Mouse (Mus musculus) intestine, postnatal 0 days (tissue): ENCODE results near the gene Lama2. TPM values are rescaled to one million over a fixed set of nuclear protein-coding genes. Genes with fewer than 3 reads are reported as not detected.
A peak's percentile ranks its signal among the peaks of the same experiment; 100 is the strongest.

Experiments
- ATAC-seq: fragments of 200-750 bp; cut with Nextera tagmentation; 2 replicates; pipeline ENCODE4 v1.8.0; 2017; ENCODE audit warnings: mild to moderate bottlenecking, moderate TSS enrichment, moderate library complexity
- H3K27ac ChIP-seq: fragments of 300-500 bp; sonication (generic); 2 replicates; pipeline ENCODE4 v1.5.1; 2014; ENCODE audit warnings: mild to moderate bottlenecking, low read depth, low read length, moderate library complexity
- H3K27me3 ChIP-seq: fragments of 300-500 bp; sonication (generic); replicated peaks from 2 replicates; pipeline ENCODE4 v1.6.1; 2014; ENCODE audit warnings: low read length, mixed read lengths; ENCODE audit not compliant: control insufficient read depth, insufficient read depth
- H3K36me3 ChIP-seq: fragments of 300-500 bp; sonication (generic); 2 replicates; pipeline ENCODE4 v1.6.1; 2014; ENCODE audit warnings: mild to moderate bottlenecking, moderate library complexity; ENCODE audit not compliant: control insufficient read depth, insufficient read depth
- H3K4me1 ChIP-seq: fragments of 300-500 bp; sonication (generic); replicated peaks from 2 replicates; pipeline ENCODE4 v1.6.1; 2014; ENCODE audit warnings: antibody characterized with exemption, low read length, mixed read lengths; ENCODE audit not compliant: control insufficient read depth, insufficient read depth
- H3K4me2 ChIP-seq: fragments of 300-500 bp; sonication (generic); replicated peaks from 2 replicates; pipeline ENCODE4 v1.6.1; 2014; ENCODE audit warnings: low read depth, mild to moderate bottlenecking, moderate library complexity
- H3K4me3 ChIP-seq: fragments of 300-500 bp; sonication (generic); 2 replicates; pipeline ENCODE4 v1.5.1; 2014; ENCODE audit warnings: low read depth, low read length
- H3K9ac ChIP-seq: fragments of 300-500 bp; sonication (generic); 2 replicates; pipeline ENCODE4 v1.6.1; 2014; ENCODE audit warnings: mild to moderate bottlenecking, low read depth, low read length
- H3K9me3 ChIP-seq: fragments of 300-500 bp; sonication (generic); 2 replicates; pipeline ENCODE4 v1.6.1; 2016; ENCODE audit warnings: mixed run types; ENCODE audit not compliant: control insufficient read depth
- CTCF ChIP-seq: sonication (generic); IDR thresholded peaks from 2 replicates; pipeline ENCODE4 v1.5.1; 2016; ENCODE audit warnings: low read depth, mild to moderate bottlenecking, control low read depth, antibody characterized with exemption, moderate library complexity
- WGBS: fragments of 180-500 bp; shearing (Covaris S2); extraction: QIAGEN DNeasy Blood & Tissue Kit; methylation state at CpG from one replicate; pipeline ENCODE4 v1.1.7; 2014; 5-methylcytosine and 5-hydroxymethylcytosine counted together
- polyA plus RNA-seq: library from polyadenylated mRNA; unstranded; fragments of >200 nt; fragmentation: Nextera tagmentation; extraction: Ambion mirVana; gene quantifications from 2 replicates; pipeline ENCODE4 v1.2.1, GENCODE M21; 2015

The Lama2 gene
- polyA plus RNA-seq, 1 experiment from 2014 or later: 6.9 TPM

GRCm38 (mm10) chr10:27041812-27042211, 577.7 kb downstream of the Lama2 start:
- H3K36me3 ChIP-seq: no peaks in the 10 kb centered on the region
- ATAC-seq: no peak
- no peak for TF ChIP-seq CTCF
- H3K27ac ChIP-seq: no peak overlapping the region
- no peaks in the 10 kb centered on the region for H3K9me3 ChIP-seq
- no peak overlapping the region for H3K4me3 ChIP-seq
- no peaks in the 10 kb centered on the region for H3K4me1 ChIP-seq
- H3K27me3 ChIP-seq: no peaks in the 10 kb centered on the region
- no peak overlapping the region for H3K4me2 ChIP-seq
- no peak overlapping the region for H3K9ac ChIP-seq
- WGBS: 29% methylated on average over 1 of the region's 1 CpGs

DNA sequence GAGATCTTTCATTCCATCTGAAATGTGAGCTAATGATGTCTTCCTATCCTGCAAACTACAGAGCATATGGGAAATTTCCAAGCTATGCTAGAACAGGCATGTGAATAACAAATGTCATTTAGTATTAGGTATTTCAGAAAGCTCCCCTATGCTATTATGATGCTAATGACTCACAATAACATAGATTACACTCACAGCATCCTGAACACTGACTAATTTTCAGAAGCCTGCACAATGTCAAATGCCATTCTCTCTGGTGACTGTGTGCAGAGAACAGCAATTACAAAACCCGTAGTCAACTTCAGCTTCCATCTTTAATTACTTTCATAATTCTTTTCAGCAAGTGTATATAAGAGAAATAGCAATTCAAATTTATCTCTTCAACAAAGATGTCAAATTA, 596.9 kb downstream of the Lama2 start:
- H3K9ac ChIP-seq: no peak overlapping the region
- no peak for ATAC-seq
- WGBS: 66% methylated on average over 1 of the region's 1 CpGs
- TF ChIP-seq CTCF: no peak
- no peaks in the 10 kb centered on the region for H3K9me3 ChIP-seq
- no peaks in the 10 kb centered on the region for H3K27me3 ChIP-seq
- no peaks in the 10 kb centered on the region for H3K4me1 ChIP-seq
- no peak overlapping the region for H3K4me2 ChIP-seq
- no peaks in the 10 kb centered on the region for H3K36me3 ChIP-seq
- no peak overlapping the region for H3K27ac ChIP-seq
- H3K4me3 ChIP-seq: no peak overlapping the region

DNA sequence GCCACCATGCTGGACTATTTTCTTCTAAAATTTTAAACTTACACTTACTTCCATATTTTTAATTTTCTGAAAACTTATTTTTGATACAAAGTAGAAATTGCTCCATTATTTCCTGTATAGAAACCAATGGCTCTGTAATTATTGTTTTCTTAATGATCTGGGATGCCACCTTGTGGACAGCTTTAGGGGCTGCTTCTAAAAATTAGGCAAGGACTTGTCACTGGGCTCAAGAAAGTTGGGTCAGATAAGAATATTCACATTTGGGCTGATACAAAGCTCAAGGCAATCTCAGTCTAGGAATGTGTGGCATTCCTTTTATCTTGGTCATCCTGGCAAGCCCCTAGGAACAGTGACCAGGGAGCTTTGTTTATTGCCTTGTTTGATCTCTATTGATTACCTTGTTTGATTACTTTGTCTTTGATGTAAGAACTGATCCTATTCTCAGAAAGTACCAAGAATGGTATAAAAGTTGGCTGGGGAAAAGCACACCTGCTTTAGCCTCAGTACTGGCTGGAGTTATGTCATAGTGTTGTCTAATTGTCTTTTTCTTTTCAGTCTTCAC, 606.7 kb downstream of the Lama2 start:
- Histone ChIP-seq H3K36me3 (no peaks in the 10 kb centered on the region), H3K27ac (no peak overlapping the region), H3K9ac (no peak overlapping the region), H3K27me3 (no peaks in the 10 kb centered on the region), H3K4me2 (no peak overlapping the region), H3K4me1 (no peaks in the 10 kb centered on the region), H3K4me3 (no peak overlapping the region), H3K9me3 (no peaks in the 10 kb centered on the region)
- ATAC-seq: no peak
- TF ChIP-seq CTCF: peak; percentile 34

DNA sequence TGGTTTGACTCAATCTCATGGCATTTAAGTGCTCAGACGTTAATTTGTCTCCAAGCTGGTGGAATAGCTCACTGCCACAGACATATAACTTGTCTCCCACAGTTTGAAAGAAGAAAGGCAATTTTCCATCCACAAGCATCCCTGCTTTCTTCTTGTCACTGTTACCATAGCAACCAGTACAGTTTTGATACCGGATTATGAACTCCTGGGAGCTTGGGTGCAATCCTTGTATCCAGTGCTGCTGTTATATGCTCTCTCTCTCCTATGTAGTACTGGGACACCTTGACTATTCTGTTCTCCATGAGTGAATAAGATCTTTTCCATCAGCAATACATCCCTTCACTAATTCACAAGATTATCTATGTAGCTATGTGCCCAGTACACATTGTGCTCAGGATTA, 612.2 kb downstream of the Lama2 start:
- Histone ChIP-seq H3K4me3 (no peak overlapping the region), H3K4me2 (no peak overlapping the region), H3K27me3 (no peaks in the 10 kb centered on the region), H3K36me3 (no peaks in the 10 kb centered on the region), H3K9ac (no peak overlapping the region), H3K4me1 (no peaks in the 10 kb centered on the region), H3K27ac (no peak overlapping the region), H3K9me3 (no peaks in the 10 kb centered on the region)
- TF ChIP-seq CTCF: no peak
- ATAC-seq: no peak
- 85% methylated on average over 2 of the region's 2 CpGs for WGBS

DNA sequence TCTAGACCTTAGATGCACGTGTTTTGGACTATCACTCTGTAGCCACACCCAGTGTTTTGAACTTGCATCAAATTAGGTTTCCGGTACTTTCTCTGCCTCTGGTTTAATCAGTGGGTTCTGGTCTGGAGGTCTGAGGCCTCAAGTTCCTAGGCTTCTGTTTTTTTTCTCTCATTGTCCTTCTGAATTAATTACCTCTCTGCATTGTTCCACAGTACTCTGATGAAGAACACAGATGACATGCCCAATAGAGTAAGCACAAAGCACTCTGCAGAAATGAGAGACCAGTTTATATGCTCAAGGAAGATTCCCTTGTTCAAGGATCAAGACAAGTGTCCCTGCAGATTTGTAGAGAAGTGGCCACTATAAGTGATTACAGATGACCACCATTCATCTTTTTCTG, 613.8 kb downstream of the Lama2 start:
- H3K36me3 ChIP-seq: no peaks in the 10 kb centered on the region
- H3K27ac ChIP-seq: no peak overlapping the region
- H3K9me3 ChIP-seq: no peaks in the 10 kb centered on the region
- 57% methylated on average over 2 of the region's 2 CpGs for WGBS
- H3K9ac ChIP-seq: no peak overlapping the region
- no peaks in the 10 kb centered on the region for H3K27me3 ChIP-seq
- no peak overlapping the region for H3K4me2 ChIP-seq
- H3K4me3 ChIP-seq: no peak overlapping the region
- no peak for TF ChIP-seq CTCF
- H3K4me1 ChIP-seq: no peaks in the 10 kb centered on the region
- no peak for ATAC-seq

DNA sequence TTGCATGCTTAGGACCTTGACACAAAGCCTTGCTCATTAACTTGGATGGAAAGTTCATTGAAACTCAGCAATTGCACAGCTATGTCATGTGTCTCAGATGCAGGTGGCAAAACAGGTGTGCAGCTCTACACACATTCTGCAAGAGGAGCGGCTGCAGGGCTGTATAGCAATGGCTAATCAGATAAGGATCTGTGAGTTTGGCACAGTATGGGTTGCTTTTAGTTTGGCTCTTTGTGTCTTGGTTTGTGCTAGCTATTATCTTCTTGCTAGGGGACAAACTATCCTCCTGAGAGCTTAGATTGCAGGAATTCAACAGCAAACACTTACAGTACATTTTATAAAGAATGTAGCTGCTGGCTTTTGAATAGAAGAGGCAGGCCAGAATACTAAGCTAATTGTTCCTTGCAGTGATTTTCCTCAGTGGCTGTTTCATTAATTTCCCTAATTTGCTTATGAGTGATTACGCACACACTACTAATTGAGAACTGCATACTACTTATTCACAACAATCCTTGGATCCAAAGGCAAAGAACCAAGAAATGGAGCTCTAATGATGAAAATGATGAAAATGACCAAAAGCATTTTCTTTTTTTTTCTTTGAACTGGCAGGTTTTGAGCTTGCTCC, 617.9 kb downstream of the Lama2 start:
- Histone ChIP-seq H3K9me3 (no peaks in the 10 kb centered on the region), H3K4me3 (no peak overlapping the region), H3K27ac (no peak overlapping the region), H3K36me3 (no peaks in the 10 kb centered on the region), H3K9ac (no peak overlapping the region), H3K4me2 (no peak overlapping the region), H3K27me3 (no peaks in the 10 kb centered on the region), H3K4me1 (no peaks in the 10 kb centered on the region)
- ATAC-seq: peak; percentile 51; the same call in 1 of the 2 replicates
- no peak for TF ChIP-seq CTCF
- 77% methylated on average over 2 of the region's 2 CpGs for WGBS
